Mouse (Mus musculus): ENCODE results near the gene Kti12. TPM values are rescaled to one million over a fixed set of nuclear protein-coding genes. Genes with fewer than 3 reads are reported as not detected.

The Kti12 gene
- 71.6 and 74.7 TPM in 2 replicates for polyA plus RNA-seq (2016; fragmentation: Nextera tagmentation; extraction: Ambion mirVana)

GRCm38 (mm10) chr4:108847715-108848504, at the start of gene Kti12:
Gene Kti12 (plus strand): TSS chr4:108847785.
- H3K27me3 ChIP-seq (replicated peaks) = no peaks in the 10 kb centered on the region
- H3K9me3 ChIP-seq (replicated peaks) = no peaks in the 10 kb centered on the region
- 0 out of 2 replicates have a peak, but pooled peaks cover 8% of the 10 kb centered on the region for H3K36me3 ChIP-seq
- H3K4me1 ChIP-seq = peaks cover 35% of the 10 kb centered on the region
- peak within 1 kb of the TSS; percentile 89 for H3K4me3 ChIP-seq
- H3K4me2 ChIP-seq = peak within 1 kb of the TSS; percentile 91
- H3K9ac ChIP-seq = peak within 1 kb of the TSS; percentile 87
- ATAC-seq = peak; percentile 86
- under 1% methylated on average over 74 of the region's 77 CpGs for WGBS (ENCODE audit: insufficient replicate concordance)
- peak within 1 kb of the TSS; percentile 83 for H3K27ac ChIP-seq

- WGBS (ENCODE audit: insufficient replicate concordance) = 35% methylated on average over 2 of the region's 2 CpGs
These were observed 49.3 kb upstream of the Kti12 start for GRCm38 (mm10) chr4:108798083-108798830.

GRCm38 (mm10) chr4:108803535-108803934, 44.0 kb upstream of the Kti12 start:
- 66% methylated on average over 2 of the region's 2 CpGs for WGBS (ENCODE audit: insufficient replicate concordance)
- H3K36me3 ChIP-seq = no peaks in the 10 kb centered on the region
- H3K27me3 ChIP-seq (replicated peaks) = no peaks in the 10 kb centered on the region
- H3K27ac ChIP-seq = no peak overlapping the region
- no peak overlapping the region for H3K4me3 ChIP-seq
- H3K9ac ChIP-seq = no peak overlapping the region
- no peaks in the 10 kb centered on the region for H3K9me3 ChIP-seq (replicated peaks)
- no peak for ATAC-seq
- no peaks in the 10 kb centered on the region for H3K4me1 ChIP-seq
- no peak overlapping the region for H3K4me2 ChIP-seq

More at GRCm38 (mm10) chr4:108798083-108798830, 49.3 kb upstream of the Kti12 start:
- ATAC-seq = no peak
- no peak overlapping the region for H3K4me3 ChIP-seq
- H3K36me3 ChIP-seq = no peaks in the 10 kb centered on the region
- H3K4me1 ChIP-seq = no peaks in the 10 kb centered on the region
- H3K4me2 ChIP-seq = no peak overlapping the region
- H3K27me3 ChIP-seq (replicated peaks) = no peaks in the 10 kb centered on the region
- no peak overlapping the region for H3K27ac ChIP-seq
- no peaks in the 10 kb centered on the region for H3K9me3 ChIP-seq (replicated peaks)
- no peak overlapping the region for H3K9ac ChIP-seq

- no peak overlapping the region for H3K9ac ChIP-seq
- no peaks in the 10 kb centered on the region for H3K27me3 ChIP-seq (replicated peaks)
- H3K4me2 ChIP-seq = no peak overlapping the region
- H3K4me3 ChIP-seq = no peak overlapping the region
- ATAC-seq = no peak
- peaks cover 6% of the 10 kb centered on the region for H3K36me3 ChIP-seq
- H3K27ac ChIP-seq = no peak overlapping the region
- 62% methylated on average over 4 of the region's 4 CpGs for WGBS (ENCODE audit: insufficient replicate concordance)
- H3K4me1 ChIP-seq = no peaks in the 10 kb centered on the region
- H3K9me3 ChIP-seq (replicated peaks) = no peaks in the 10 kb centered on the region
These were observed 36.4 kb upstream of the Kti12 start for GRCm38 (mm10) chr4:108811142-108811541.

- H3K27ac ChIP-seq = no peak overlapping the region
- H3K27me3 ChIP-seq (replicated peaks) = no peaks in the 10 kb centered on the region
- H3K4me3 ChIP-seq = no peak overlapping the region
- WGBS (ENCODE audit: insufficient replicate concordance) = 64% methylated on average over 6 of the region's 6 CpGs
- no peaks in the 10 kb centered on the region for H3K4me1 ChIP-seq
- no peak overlapping the region for H3K4me2 ChIP-seq
- no peak for ATAC-seq
- no peaks in the 10 kb centered on the region for H3K9me3 ChIP-seq (replicated peaks)
- peaks cover 6% of the 10 kb centered on the region for H3K36me3 ChIP-seq
- no peak overlapping the region for H3K9ac ChIP-seq
These were observed 36.0 kb upstream of the Kti12 start for GRCm38 (mm10) chr4:108811550-108811949.

GRCm38 (mm10) chr4:108825677-108826076, 21.9 kb upstream of the Kti12 start:
- peaks cover 88% of the 10 kb centered on the region for H3K36me3 ChIP-seq
- H3K4me3 ChIP-seq = no peak overlapping the region
- H3K4me1 ChIP-seq = 0 out of 2 replicates have a peak, but pooled peaks cover under 1% of the 10 kb centered on the region
- H3K4me2 ChIP-seq = no peak overlapping the region
- no peaks in the 10 kb centered on the region for H3K27me3 ChIP-seq (replicated peaks)
- H3K9ac ChIP-seq = no peak overlapping the region
- 91% methylated on average over 3 of the region's 3 CpGs for WGBS (ENCODE audit: insufficient replicate concordance)
- ATAC-seq = no peak
- no peak overlapping the region for H3K27ac ChIP-seq
- H3K9me3 ChIP-seq (replicated peaks) = no peaks in the 10 kb centered on the region

- Histone ChIP-seq H3K27ac (no peak overlapping the region), H3K9me3 (replicated peaks) (no peaks in the 10 kb centered on the region), H3K27me3 (replicated peaks) (no peaks in the 10 kb centered on the region), H3K9ac (no peak overlapping the region), H3K36me3 (peaks cover 84% of the 10 kb centered on the region), H3K4me1 (peaks cover 4% of the 10 kb centered on the region), H3K4me2 (no peak overlapping the region), H3K4me3 (no peak overlapping the region)
- no peak for ATAC-seq
- WGBS (ENCODE audit: insufficient replicate concordance) = 79% methylated on average over 1 of the region's 1 CpGs
These were observed 21.5 kb upstream of the Kti12 start for GRCm38 (mm10) chr4:108826096-108826495.

GRCm38 (mm10) chr4:108826643-108827042, 20.9 kb upstream of the Kti12 start:
- H3K4me1 ChIP-seq = peaks cover 8% of the 10 kb centered on the region
- 88% methylated on average over 2 of the region's 2 CpGs for WGBS (ENCODE audit: insufficient replicate concordance)
- no peak overlapping the region for H3K4me3 ChIP-seq
- no peak overlapping the region for H3K4me2 ChIP-seq
- H3K9ac ChIP-seq = no peak overlapping the region
- H3K9me3 ChIP-seq (replicated peaks) = no peaks in the 10 kb centered on the region
- no peaks in the 10 kb centered on the region for H3K27me3 ChIP-seq (replicated peaks)
- ATAC-seq = no peak
- peaks cover 80% of the 10 kb centered on the region for H3K36me3 ChIP-seq
- H3K27ac ChIP-seq = no peak overlapping the region

GRCm38 (mm10) chr4:108830698-108831097, 16.9 kb upstream of the Kti12 start:
- 92% methylated on average over 1 of the region's 1 CpGs for WGBS (ENCODE audit: insufficient replicate concordance)
- H3K4me2 ChIP-seq = no peak overlapping the region

GRCm38 (mm10) chr4:108832916-108833827, 14.4 kb upstream of the Kti12 start, which contains the start of gene Btf3l4:
Gene Btf3l4 (minus strand): TSS chr4:108833614.
- peak; percentile 96 for ATAC-seq
- H3K4me2 ChIP-seq = peak within 1 kb of the TSS; percentile 94
- no peaks in the 10 kb centered on the region for H3K27me3 ChIP-seq (replicated peaks)
- peak within 1 kb of the TSS; percentile 97 for H3K4me3 ChIP-seq
- under 1% methylated on average over 61 of the region's 73 CpGs for WGBS (ENCODE audit: insufficient replicate concordance)
- no peaks in the 10 kb centered on the region for H3K9me3 ChIP-seq (replicated peaks)
- peak within 1 kb of the TSS; percentile 94 for H3K27ac ChIP-seq
- peaks cover 39% of the 10 kb centered on the region for H3K4me1 ChIP-seq
- peaks cover 22% of the 10 kb centered on the region for H3K36me3 ChIP-seq
- H3K9ac ChIP-seq = peak within 1 kb of the TSS; percentile 97

More at GRCm38 (mm10) chr4:108830698-108831097, 16.9 kb upstream of the Kti12 start:
- no peak for ATAC-seq
- Histone ChIP-seq H3K27me3 (replicated peaks) (no peaks in the 10 kb centered on the region), H3K4me3 (no peak overlapping the region), H3K9me3 (replicated peaks) (no peaks in the 10 kb centered on the region), H3K36me3 (peaks cover 43% of the 10 kb centered on the region), H3K9ac (no peak overlapping the region), H3K4me1 (peaks cover 28% of the 10 kb centered on the region), H3K27ac (no peak overlapping the region)

- Histone ChIP-seq H3K9me3 (replicated peaks) (no peaks in the 10 kb centered on the region), H3K27ac (peak overlapping the region; percentile 94), H3K36me3 (peaks cover 16% of the 10 kb centered on the region), H3K4me2 (peak overlapping the region; percentile 94), H3K4me1 (peaks cover 39% of the 10 kb centered on the region), H3K9ac (peak overlapping the region; percentile 97), H3K27me3 (replicated peaks) (no peaks in the 10 kb centered on the region), H3K4me3 (peak overlapping the region; percentile 97)
- no peak; the same call in 1 of the 2 replicates for ATAC-seq
- under 1% methylated on average over 6 of the region's 6 CpGs for WGBS (ENCODE audit: insufficient replicate concordance)
These were observed 13.8 kb upstream of the Kti12 start for GRCm38 (mm10) chr4:108833828-108834114.
